Mouse (Mus musculus): ENCODE results near the gene Aldh9a1. TPM values are rescaled to one million over a fixed set of nuclear protein-coding genes. Genes with fewer than 3 reads are reported as not detected.
A peak's percentile ranks its signal among the peaks of the same experiment; 100 is the strongest.

Aldh9a1 gene
- total RNA-seq (2021): 10 to 100 TPM; 22.5 to 25.8 TPM
- long read RNA-seq, experiment 1, transcript Aldh9a1-201 (11 exons, 2,835 nt): major isoform, 17 of 27 reads
- long read RNA-seq, experiment 1, partial matches to known transcripts: 1 of 27 reads
- long read RNA-seq, experiment 1, other reads (novel, unspliced or antisense): 9 of 27 reads
- long read RNA-seq, experiment 2, transcript Aldh9a1-201 (11 exons, 2,835 nt): major isoform, 19 of 27 reads
- long read RNA-seq, experiment 2, partial matches to known transcripts: 3 of 27 reads
- long read RNA-seq, experiment 2, other reads (novel, unspliced or antisense): 5 of 27 reads

DNA sequence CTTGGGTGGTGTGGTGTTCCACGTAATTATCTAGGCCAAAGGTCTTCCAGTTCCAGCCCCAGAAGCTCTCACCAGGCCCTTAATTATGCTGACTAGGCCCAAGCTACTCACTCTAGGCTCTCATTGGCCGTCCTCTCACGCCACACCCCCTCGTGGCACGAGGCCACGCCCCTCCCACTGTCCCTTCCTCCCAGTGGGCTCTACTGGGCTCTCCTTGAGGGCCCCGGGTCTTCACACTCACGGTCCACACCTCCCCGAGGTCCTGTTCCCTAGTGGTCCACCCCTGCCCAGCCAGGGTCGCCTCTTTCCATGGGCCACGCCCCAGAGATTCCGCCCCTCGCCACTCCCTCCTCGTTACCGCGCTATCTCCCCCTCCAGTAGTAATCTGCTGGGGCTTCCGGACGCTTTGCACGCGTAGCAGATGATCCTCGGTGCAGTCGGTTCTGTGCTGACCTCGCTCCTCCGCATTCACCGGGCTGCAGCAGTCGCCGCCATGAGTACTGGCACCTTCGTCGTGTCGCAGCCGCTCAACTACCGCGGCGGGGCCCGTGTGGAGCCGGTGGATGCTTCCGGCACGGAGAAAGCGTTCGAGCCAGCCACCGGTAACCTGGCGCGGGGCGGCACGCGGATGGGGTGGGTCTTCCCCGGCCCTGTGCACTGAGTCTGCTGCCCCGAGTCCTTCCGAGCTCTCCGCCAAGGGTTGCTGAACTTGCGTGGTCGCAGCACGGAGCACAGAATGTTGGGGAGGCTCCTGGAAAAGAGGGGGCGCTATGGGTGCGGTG lies at the start of gene Aldh9a1:
Gene Aldh9a1 (plus strand): TSS at position 177 of the 782 bp plus-strand sequence.
- Histone ChIP-seq H3K4me3 (peak within 1 kb of the TSS; percentile 81), H3K27ac (peak within 1 kb of the TSS; percentile 87)
- DNase-seq (ENCODE audit: low spot score in 2 of 2): peak; percentile 80 to 83
- TF ChIP-seq CTCF (conservative IDR thresholded peaks at IDR 0.05): no peak

DNA sequence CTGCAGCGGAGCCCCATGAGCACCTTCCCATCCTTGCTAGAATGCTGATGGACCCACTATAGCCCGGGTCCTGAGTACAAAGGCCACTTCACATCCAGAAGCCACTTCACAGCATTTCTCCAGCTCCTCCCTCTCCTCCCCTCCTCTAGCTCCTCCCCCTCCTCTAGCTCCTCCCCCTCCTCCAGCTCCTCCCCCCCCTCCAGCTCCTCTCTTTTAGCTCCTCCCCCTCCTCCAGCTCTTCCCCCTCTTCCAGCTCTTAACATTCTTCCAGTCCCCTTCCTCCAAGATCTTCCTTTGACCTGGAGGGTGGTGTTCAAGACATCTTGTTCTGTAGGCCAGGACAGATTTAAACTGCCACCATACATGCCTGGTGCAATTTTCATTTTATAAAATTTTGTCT lies 49.7 kb upstream of the Aldh9a1 start:
- TF ChIP-seq CTCF (conservative IDR thresholded peaks at IDR 0.05): no peak
- Histone ChIP-seq H3K4me3 (no peak overlapping the region), H3K27ac (no peak overlapping the region)
- DNase-seq (ENCODE audit: low spot score in 2 of 2): no peak

DNA sequence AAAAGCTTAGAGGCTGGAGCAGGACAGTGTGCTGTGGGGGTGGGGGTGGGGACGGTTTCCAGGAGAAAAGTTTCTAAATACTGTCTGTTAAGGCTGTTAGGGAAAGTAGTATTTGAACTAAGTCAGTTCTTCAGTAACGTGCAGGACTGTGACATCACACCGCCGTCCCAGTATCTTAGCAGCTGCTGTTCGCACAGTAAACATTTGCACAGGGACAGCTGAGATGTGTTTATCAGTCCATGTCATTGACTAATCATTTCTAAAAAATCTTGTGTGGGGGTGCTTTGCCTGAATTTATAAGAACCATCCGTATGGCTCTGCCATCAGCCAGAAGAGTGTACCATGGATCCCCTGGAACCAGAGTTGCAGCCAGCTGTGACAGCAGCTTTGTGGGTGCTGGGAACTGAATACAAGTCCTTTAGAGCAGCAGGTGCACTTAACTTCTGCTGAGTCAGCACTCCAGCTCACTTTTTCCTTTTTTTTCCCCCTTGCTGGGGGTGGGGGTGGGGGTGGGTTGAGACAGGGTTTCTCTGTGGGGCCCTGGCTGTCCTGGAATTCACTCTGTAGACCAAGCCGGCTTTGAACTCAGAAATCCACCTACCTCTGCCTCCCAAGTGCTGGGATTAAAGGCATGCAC lies 44.2 kb upstream of the Aldh9a1 start:
- no peak overlapping the region for H3K27ac ChIP-seq
- no peak for DNase-seq (ENCODE audit: low spot score in 2 of 2)
- H3K4me3 ChIP-seq: no peak overlapping the region
- TF ChIP-seq CTCF (conservative IDR thresholded peaks at IDR 0.05): no peak

DNA sequence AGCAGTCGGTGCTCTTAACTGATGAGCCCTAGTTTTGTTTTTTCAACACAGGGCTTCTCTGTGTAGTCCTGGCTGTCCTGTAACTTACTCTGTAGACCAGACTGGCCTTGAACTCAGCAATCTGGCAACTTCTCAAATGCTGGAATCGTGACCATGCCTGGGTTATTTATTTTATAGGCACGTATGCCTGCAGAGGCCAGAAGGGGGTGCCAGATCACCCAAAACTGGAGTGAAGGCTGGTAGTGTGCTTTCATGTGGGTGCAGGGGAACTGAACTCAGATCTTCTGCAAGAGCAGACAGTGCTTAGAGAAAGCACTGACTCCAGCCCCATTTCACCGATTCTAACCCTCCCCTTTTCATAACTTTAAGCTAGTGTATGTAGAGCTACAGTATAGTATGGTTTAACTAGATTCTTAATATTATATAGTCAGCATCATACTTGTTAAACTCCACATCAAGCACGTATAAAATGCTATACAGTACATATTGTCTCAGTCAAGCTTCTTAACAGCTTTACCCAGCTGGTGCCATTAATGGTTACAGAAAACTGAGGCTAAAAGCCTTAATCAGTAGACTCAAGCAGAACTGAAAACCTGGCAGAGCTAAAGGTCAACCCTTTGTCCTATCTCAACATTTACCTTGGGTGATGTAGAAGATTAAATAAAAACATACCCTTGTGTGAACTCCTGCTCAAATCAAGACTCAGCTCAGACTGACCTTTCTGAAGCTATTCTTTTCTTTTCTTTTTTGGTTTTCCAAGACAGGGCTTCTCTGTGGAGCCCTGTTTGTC lies 43.1 kb upstream of the Aldh9a1 start:
- peak; percentile 74 for TF ChIP-seq CTCF (conservative IDR thresholded peaks at IDR 0.05)
- Histone ChIP-seq H3K27ac (no peak overlapping the region), H3K4me3 (no peak overlapping the region)
- DNase-seq (ENCODE audit: low spot score in 2 of 2): peak; percentile 18 to 28

DNA sequence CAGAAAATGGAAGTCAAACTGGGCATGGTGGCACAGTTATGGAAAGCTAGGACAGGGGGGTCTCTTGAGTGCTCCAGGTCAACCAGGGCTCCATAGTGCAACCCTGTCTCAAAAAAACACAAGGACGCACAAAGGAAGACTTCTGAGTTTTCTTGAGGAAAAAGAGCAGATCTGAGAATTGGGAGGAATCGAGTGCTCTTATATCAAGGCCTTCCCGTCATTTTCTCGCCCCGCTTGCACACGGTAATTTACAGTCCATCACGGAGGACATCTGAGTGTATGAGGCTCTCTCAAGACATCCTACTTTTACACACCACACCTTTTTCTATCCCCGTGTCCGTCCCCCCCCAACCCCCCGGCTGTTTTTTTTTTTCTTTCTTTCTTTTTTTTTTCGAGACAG lies 42.1 kb upstream of the Aldh9a1 start:
- Histone ChIP-seq H3K27ac (no peak overlapping the region), H3K4me3 (peak overlapping the region; percentile 98)
- TF ChIP-seq CTCF (conservative IDR thresholded peaks at IDR 0.05): no peak
- DNase-seq (ENCODE audit: low spot score in 2 of 2): no peak

DNA sequence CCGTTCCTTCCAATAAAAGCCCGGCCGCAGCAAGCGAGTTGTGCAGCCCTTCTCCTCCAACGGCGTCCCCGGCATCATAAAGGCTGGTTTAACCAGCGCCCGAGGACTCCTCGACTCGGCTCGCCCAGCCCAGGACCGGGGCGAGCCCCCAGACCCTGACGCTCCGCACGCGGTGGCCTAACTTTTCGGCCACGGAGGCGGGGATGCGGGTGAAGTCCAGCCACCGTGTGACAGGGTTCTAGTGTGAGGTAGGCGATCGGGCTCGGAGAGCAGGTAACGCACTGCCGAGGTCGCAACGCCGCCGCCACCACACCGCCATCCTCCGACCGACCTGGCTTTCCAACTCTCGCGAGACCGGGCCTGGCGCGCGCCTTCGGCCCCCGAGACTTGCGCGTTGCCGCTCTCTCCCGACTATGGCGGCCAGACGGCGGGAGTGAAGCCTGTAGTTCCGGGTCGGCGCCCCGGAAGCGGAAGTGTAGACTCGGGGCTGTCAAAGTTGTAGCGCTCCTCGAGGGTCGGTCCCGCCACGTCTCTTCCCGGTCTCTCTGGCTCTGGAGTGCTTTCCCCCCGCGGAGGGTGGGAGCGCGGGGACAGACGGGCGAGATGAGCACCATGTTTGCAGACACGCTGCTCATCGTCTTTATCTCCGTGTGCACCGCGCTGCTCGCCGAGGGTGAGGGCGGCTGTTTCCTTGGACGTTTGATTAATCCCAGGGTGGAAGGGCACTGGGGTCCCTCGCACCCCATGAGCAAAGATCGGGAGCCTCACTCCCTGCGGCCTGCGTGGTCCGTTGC lies 41.3 kb upstream of the Aldh9a1 start, which contains the start of gene Tmco1:
Gene Tmco1 (plus strand): TSS at position 118 of the 794 bp plus-strand sequence.
- Histone ChIP-seq H3K4me3 (peak within 1 kb of the TSS; percentile 98), H3K27ac (peak within 1 kb of the TSS; percentile 97)
- TF ChIP-seq CTCF (conservative IDR thresholded peaks at IDR 0.05): no peak
- DNase-seq (ENCODE audit: low spot score in 2 of 2): peak; percentile 97 to 99

DNA sequence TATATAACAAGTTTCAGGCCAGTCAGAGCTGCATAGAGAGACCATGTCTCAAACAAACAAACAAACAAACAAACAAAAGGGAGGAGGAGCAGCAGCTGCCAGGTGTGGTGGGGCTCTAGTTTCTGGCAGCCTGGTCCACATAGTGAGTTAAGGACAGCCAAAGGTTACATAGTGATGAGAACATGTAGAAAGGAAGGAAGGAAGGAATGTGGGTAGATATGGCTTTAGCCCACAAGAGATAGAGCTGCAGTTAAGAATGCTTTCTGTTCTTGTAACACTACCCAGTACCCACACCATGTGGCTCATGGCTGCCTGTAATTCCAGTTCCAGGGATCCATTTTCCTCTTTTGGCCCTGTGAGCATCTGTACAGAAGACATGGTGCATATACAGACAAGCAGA lies 37.4 kb upstream of the Aldh9a1 start:
- no peak for DNase-seq (ENCODE audit: low spot score in 2 of 2)
- Histone ChIP-seq H3K4me3 (no peak overlapping the region), H3K27ac (no peak overlapping the region)
- no peak for TF ChIP-seq CTCF (conservative IDR thresholded peaks at IDR 0.05)

DNA sequence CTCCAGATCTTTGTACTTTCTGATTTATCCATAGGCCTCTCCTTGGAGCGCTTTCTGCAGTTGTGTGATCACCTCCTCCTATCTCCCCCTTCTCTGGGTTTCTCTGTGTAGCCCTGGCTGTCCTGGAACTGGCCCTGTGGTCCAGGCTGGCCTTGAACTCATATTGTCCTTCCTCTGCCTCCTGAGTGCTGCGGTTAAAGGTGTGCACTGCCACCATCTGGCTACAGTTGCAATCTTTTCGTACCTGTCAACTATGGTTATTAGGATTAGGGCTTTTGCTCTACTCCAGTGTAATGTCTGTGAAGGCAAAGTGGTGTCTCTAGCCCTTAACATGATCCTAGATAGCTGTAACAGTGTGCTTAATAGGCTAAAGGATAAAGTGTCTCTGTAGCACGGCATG lies 36.6 kb upstream of the Aldh9a1 start:
- Histone ChIP-seq H3K4me3 (no peak overlapping the region), H3K27ac (no peak overlapping the region)
- peak; percentile 28 for TF ChIP-seq CTCF (conservative IDR thresholded peaks at IDR 0.05)
- no peak for DNase-seq (ENCODE audit: low spot score in 2 of 2)

DNA sequence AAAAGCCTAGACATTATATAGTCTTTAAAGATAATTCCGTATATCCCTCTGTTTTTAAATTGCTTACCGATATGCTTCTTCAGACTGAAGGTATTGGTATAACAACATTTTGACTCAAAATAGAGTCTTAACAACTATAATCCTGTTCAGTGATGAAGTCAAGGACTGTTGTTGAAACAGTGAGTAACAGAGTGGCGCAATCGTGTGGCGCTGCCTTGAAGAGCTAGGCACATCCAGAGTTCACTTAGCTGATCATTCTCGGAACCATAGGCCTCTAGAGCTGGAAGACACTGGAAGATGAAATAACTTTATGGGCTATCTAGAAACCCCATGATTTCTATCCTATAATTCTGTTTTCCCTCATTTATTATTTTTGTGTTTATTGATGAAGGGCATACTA lies 28.1 kb upstream of the Aldh9a1 start:
- no peak overlapping the region for H3K4me3 ChIP-seq
- H3K27ac ChIP-seq: no peak overlapping the region
- no peak for TF ChIP-seq CTCF (conservative IDR thresholded peaks at IDR 0.05)
- DNase-seq (ENCODE audit: low spot score in 2 of 2): no peak

DNA sequence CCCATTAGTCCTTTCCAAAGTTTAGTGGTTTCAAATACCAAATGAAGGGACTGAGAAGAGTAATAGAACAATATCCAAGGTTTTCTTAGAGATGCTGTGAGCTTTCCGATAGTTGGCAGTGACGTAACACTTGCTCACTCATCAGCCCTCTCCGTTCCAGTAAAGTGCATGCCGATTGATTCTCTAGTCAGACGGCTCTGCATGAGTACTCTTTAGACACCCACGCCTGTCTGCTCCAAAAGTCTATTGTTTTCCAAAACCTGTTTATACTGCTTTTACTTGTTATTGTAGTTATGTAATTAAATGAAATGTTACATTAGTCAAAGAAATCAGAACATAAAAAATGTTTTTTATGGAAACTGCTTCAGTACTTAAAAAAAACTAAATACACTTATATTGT lies 21.0 kb upstream of the Aldh9a1 start:
- peak; percentile 36 to 56 for DNase-seq (ENCODE audit: low spot score in 2 of 2)
- TF ChIP-seq CTCF (conservative IDR thresholded peaks at IDR 0.05): no peak
- no peak overlapping the region for H3K4me3 ChIP-seq
- H3K27ac ChIP-seq: peak overlapping the region; percentile 77; the same call in 1 of the 2 replicates

DNA sequence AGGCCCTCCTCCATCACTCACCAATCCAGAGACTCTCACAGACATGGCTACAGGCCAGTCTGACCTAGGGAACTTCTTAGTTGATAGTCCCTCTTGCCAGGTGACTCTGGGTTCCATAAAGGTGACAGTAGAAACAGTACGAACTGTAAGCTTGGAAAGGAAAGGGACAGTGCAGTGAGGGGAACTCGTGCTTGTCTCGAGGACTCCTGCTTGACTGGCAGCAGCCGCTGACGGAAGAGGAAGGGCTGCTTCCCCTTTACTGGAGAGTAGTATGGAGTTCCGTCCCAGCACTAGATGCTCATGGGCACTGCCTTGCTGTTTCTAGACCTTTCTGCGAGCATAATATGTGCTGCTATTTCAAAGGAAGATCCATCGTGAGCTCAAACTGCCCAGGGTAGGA lies 18.7 kb upstream of the Aldh9a1 start:
- Histone ChIP-seq H3K4me3 (no peak overlapping the region), H3K27ac (peak overlapping the region; percentile 59)
- no peak for TF ChIP-seq CTCF (conservative IDR thresholded peaks at IDR 0.05)
- DNase-seq (ENCODE audit: low spot score in 2 of 2): no peak

DNA sequence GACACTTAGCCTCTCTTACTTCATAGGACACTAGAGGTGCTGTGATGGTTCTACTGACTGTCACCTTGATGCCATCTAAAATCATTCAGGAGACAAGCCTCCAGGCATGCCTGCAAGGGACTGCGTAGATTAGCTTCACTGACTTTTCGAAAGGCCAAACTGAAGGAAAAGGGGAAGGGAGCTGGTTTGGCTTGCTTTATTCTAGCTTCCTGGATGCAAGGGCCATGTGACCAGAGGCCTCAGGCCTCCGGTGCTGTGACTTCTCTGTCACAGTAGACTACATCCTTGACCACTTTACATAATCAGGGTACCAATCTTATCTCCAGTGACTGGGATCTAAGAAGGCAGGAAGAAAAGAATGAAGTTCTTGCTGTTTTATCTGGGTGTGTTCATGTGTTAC lies 13.4 kb upstream of the Aldh9a1 start:
- no peak for DNase-seq (ENCODE audit: low spot score in 2 of 2)
- no peak overlapping the region for H3K27ac ChIP-seq
- H3K4me3 ChIP-seq: no peak overlapping the region
- no peak for TF ChIP-seq CTCF (conservative IDR thresholded peaks at IDR 0.05)
